Mouse (Mus musculus) liver, embryonic 14.5 days (tissue): ENCODE data around the gene Mpped2.

Experiments
- CTCF ChIP-seq: IDR thresholded peaks from 2 replicates; pipeline ENCODE4 v1.5.1; 2016; ENCODE audit warnings: antibody characterized with exemption, low read depth, control low read depth
- EP300 ChIP-seq: IDR thresholded peaks from 2 replicates; pipeline ENCODE4 v1.6.1; 2016; ENCODE audit warnings: antibody characterized with exemption, low read depth

- TF ChIP-seq CTCF = no peak
- no peak for TF ChIP-seq EP300
These were observed 156.3 kb downstream of the Mpped2 start for GRCm38 (mm10) chr2:106849389-106849788.
